Mouse (Mus musculus) thymus, postnatal 36 days (tissue): ENCODE measurements around the gene Nlrp9b.
A peak's percentile ranks its signal among the peaks of the same experiment; 100 is the strongest.
"Not testable (repeated sequence)": the region's sequence is repeated elsewhere in the genome, so short reads cannot be mapped to it uniquely, and the experiment has no call there.

Source experiments
- DNase-seq, 2 experiments: peaks; one replicate each; pipeline ENCODE4 v3.0.0; 2022; ENCODE audit warnings: mixed read lengths in 2 of 2

Nlrp9b gene

GRCm38 (mm10) chr7:19991165-19991564 is at the start of gene Nlrp9b:
Gene Nlrp9b (plus strand): TSS chr7:19991465.
- DNase-seq: not testable (repeated sequence)

- peak in 1 of 2 experiments; percentile 39 for DNase-seq
These were observed 46.6 kb upstream of the Nlrp9b start for GRCm38 (mm10) chr7:19944709-19945108.

- DNase-seq: peak in 1 of 2 experiments; percentile 47
These were observed 46.1 kb upstream of the Nlrp9b start for GRCm38 (mm10) chr7:19945201-19945600.

GRCm38 (mm10) chr7:19945821-19946515 is 45.3 kb upstream of the Nlrp9b start:
- DNase-seq: peak; percentile 56 to 74

GRCm38 (mm10) chr7:19948956-19949355 is 42.3 kb upstream of the Nlrp9b start:
- no peak for DNase-seq

- peak; percentile 91 to 95 for DNase-seq
These were observed 41.3 kb upstream of the Nlrp9b start for GRCm38 (mm10) chr7:19949996-19950395.

GRCm38 (mm10) chr7:19950589-19950988 is 40.7 kb upstream of the Nlrp9b start, which contains the start of gene Igsf23:
Gene Igsf23 (minus strand): TSS chr7:19950756.
- peak in 1 of 2 experiments; percentile 59 for DNase-seq

GRCm38 (mm10) chr7:19952320-19952986 is 38.8 kb upstream of the Nlrp9b start:
- DNase-seq: no peak

- no peak for DNase-seq
These were observed 38.2 kb upstream of the Nlrp9b start for GRCm38 (mm10) chr7:19953054-19953453.

- no peak for DNase-seq
These were observed 35.4 kb upstream of the Nlrp9b start for GRCm38 (mm10) chr7:19955861-19956260.

- DNase-seq: peak; percentile 88 to 89
These were observed 34.9 kb upstream of the Nlrp9b start for GRCm38 (mm10) chr7:19956341-19956781.

- DNase-seq: no peak
These were observed 28.8 kb upstream of the Nlrp9b start for GRCm38 (mm10) chr7:19962423-19962822.

GRCm38 (mm10) chr7:19964985-19965579 is 26.2 kb upstream of the Nlrp9b start, which contains the start of gene Ceacam20:
Gene Ceacam20 (plus strand): TSS chr7:19965412.
- DNase-seq: no peak

- DNase-seq: no peak
These were observed 22.2 kb upstream of the Nlrp9b start for GRCm38 (mm10) chr7:19969106-19969505.

- DNase-seq: no peak
These were observed 21.6 kb upstream of the Nlrp9b start for GRCm38 (mm10) chr7:19969541-19970090.

- DNase-seq: no peak
These were observed 21.1 kb upstream of the Nlrp9b start for GRCm38 (mm10) chr7:19970196-19970595.

- no peak for DNase-seq
These were observed 19.7 kb upstream of the Nlrp9b start for GRCm38 (mm10) chr7:19971516-19971915.

GRCm38 (mm10) chr7:19996721-19997120 is 5.5 kb downstream of the Nlrp9b start:
- not testable (repeated sequence) for DNase-seq

- no peak for DNase-seq
These were observed 18.7 kb downstream of the Nlrp9b start for GRCm38 (mm10) chr7:20009987-20010386.

- DNase-seq: not testable (repeated sequence)
These were observed 72.8 kb downstream of the Nlrp9b start for GRCm38 (mm10) chr7:20064100-20064499.

GRCm38 (mm10) chr7:20078118-20078517 is 86.9 kb downstream of the Nlrp9b start:
- DNase-seq: not testable (repeated sequence)

GRCm38 (mm10) chr7:20099380-20099779 is 108.1 kb downstream of the Nlrp9b start, which contains the start of gene Vmn1r91:
Gene Vmn1r91 (plus strand): TSS chr7:20099680.
- not testable (repeated sequence) for DNase-seq

GRCm38 (mm10) chr7:20122479-20122878 is 131.2 kb downstream of the Nlrp9b start, which contains the start of gene Gm16442:
Gene Gm16442 (minus strand): TSS chr7:20122579.
- DNase-seq: not testable (repeated sequence)
